In the genomic region with DNA sequence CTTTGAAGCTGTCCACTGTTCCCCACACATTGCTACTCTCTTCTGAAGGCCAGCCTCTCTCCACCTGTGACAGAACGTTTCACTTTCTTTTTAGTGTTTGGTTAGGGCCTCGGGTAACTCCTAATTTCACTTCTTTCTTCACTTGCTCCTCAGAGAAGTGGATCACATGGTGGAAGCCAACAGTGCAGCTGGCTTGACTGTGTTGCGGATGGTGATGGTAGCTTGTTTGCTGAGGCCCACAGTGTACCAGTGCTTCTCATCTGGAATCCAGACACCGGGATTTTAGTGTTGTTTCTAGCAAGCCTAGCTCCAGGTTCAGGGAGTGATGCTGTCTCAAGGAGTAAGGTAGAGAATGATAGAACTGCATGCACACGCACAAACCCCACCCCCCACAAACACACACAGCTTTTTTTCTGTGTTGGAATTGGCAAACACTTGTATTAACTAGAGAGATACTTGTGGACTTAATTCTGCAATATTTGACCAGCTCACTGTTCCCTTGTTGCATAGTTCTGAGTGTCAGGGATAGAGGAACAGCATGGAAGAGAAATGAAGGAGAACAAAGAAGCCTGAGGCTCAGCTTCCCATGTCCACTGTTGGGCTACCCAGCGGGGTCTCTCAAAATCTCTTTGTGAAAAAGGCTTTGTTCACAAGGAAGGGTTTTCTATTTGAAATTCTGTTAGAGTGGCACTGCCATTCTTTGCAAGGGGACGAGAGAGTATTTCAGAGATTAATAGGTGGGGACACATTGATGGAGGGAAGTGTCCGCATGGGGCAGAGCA, we compare ENCODE assay signal across 9 mouse cellular contexts.
DNase-seq lines count a peak whose midpoint lies in the region; ATAC-seq lines count a peak whose summit lies in the region.
"Had no signal": no experiment of that assay in that cellular context is flagged by ENCODE, and none has a peak within 500 bp of the region (broad histone marks: within the 10 kb centered on the region; RNA-seq: fewer than 3 reads in every experiment).

No protein-coding gene starts in this region.

- no peak overlapping the region for H3K4me3 ChIP-seq in neural tube, embryonic 11.5 days (ENCODE audit: low read depth, low read length)
- H3K4me3 ChIP-seq in neural tube, embryonic 15.5 days (replicated peaks): no peak overlapping the region

- peak; percentile 65 for ATAC-seq in neural tube, embryonic 11.5 days (ENCODE audit: insufficient read depth, low FRiP score, low TSS enrichment)
- ATAC-seq in neural tube, embryonic 15.5 days (ENCODE audit: low FRiP score): peak; percentile 15; the same call in 1 of the 2 replicates
- ATAC-seq: Patski had no signal

- H3K4me2 ChIP-seq in neural tube, embryonic 11.5 days (ENCODE audit: low read depth): no peak overlapping the region
- H3K4me2 ChIP-seq in neural tube, embryonic 15.5 days: peak overlapping the region; percentile 32

- H3K36me3 ChIP-seq in neural tube, embryonic 11.5 days (ENCODE audit: control insufficient read depth, insufficient read depth, low read length): no peaks in the 10 kb centered on the region
- no peaks in the 10 kb centered on the region for H3K36me3 ChIP-seq in neural tube, embryonic 15.5 days

- H3K27ac ChIP-seq in neural tube, embryonic 11.5 days (ENCODE audit: low read depth, low read length): peak overlapping the region; percentile 79
- peak overlapping the region; percentile 85 for H3K27ac ChIP-seq in neural tube, embryonic 15.5 days (replicated peaks)

- H3K27me3 ChIP-seq in neural tube, embryonic 11.5 days (ENCODE audit: control insufficient read depth, insufficient read depth, low read length): no peaks in the 10 kb centered on the region
- no peaks in the 10 kb centered on the region for H3K27me3 ChIP-seq in neural tube, embryonic 15.5 days (replicated peaks)
- H3K27me3 ChIP-seq: Patski had no signal

- H3K4me1 ChIP-seq in neural tube, embryonic 11.5 days (ENCODE audit: control insufficient read depth, insufficient read depth, low read length): peaks cover 31% of the 10 kb centered on the region
- H3K4me1 ChIP-seq in neural tube, embryonic 15.5 days: peaks cover 47% of the 10 kb centered on the region

- peak overlapping the region; percentile 30 for H3K9ac ChIP-seq in neural tube, embryonic 11.5 days (ENCODE audit: low read length)
- H3K9ac ChIP-seq in neural tube, embryonic 15.5 days (replicated peaks): 0 out of 2 replicates have a peak overlapping the region, but pooled peaks have one; percentile 23

- H3K9me3 ChIP-seq in neural tube, embryonic 11.5 days (ENCODE audit: control insufficient read depth, low read length): no peaks in the 10 kb centered on the region
- no peaks in the 10 kb centered on the region for H3K9me3 ChIP-seq in neural tube, embryonic 15.5 days (replicated peaks)

- peak; percentile 59 for DNase-seq in embryo, embryonic 11 days
- DNase-seq in embryo, embryonic 10.5 days (ENCODE audit: low spot score): no peak
- peak; percentile 47 for DNase-seq in neural tube, embryonic 11.5 days (ENCODE audit: low spot score)
- no peak for DNase-seq in neural tube, embryonic 10.5 days (ENCODE audit: extremely low spot score, low spot score)
- peak; percentile 27 for DNase-seq in induced T-regulatory cell, adult 2 months (ENCODE audit: low read depth)
- no peak for DNase-seq in left cerebral cortex, adult 18-20 months (ENCODE audit: low spot score in 2 of 2)
- no peak for DNase-seq in adipocyte (ENCODE audit: low spot score)

- WGBS in neural tube, embryonic 11.5 days: 50% methylated on average over 8 of the region's 8 CpGs
- WGBS in neural tube, embryonic 15.5 days: 33% methylated on average over 8 of the region's 8 CpGs

Comparison
In these comparisons a context has a peak if more than half of its experiments do, and no peak if none do; other contexts are left out.
1. DNase-seq: peak in embryo, embryonic 11 days (single experiment), neural tube, embryonic 11.5 days (single experiment) and induced T-regulatory cell, adult 2 months (single experiment); none in embryo, embryonic 10.5 days (single experiment), neural tube, embryonic 10.5 days (single experiment), left cerebral cortex, adult 18-20 months (0 of 2) and adipocyte (single experiment).